13 mouse cellular contexts compared by ENCODE assay signal in genomic region chr8:121964716-121965512, GRCm38 (mm10). TPM values are rescaled to one million over a fixed set of nuclear protein-coding genes. Genes with fewer than 3 reads are reported as not detected.
DNase-seq lines count a peak whose midpoint lies in the region; ATAC-seq and TF ChIP-seq lines count a peak whose summit lies in the region.
"Had no signal": no experiment of that assay in that cellular context is flagged by ENCODE, and none has a peak within 500 bp of the region (broad histone marks: within the 10 kb centered on the region; RNA-seq: fewer than 3 reads in every experiment).

No protein-coding gene starts in this region.

- H3K36me3 ChIP-seq in kidney, postnatal 0 days (ENCODE audit: insufficient read depth, low read length), result no peaks in the 10 kb centered on the region
- H3K36me3 ChIP-seq in ES-Bruce4 (ENCODE audit: control insufficient read depth, insufficient read depth, low read length, poor library complexity, severe bottlenecking), result peaks cover 5% of the 10 kb centered on the region; the same call in 1 of the 2 replicates
- H3K36me3 ChIP-seq in embryonic facial prominence, embryonic 12.5 days, result no peaks in the 10 kb centered on the region

- no peak overlapping the region for H3K4me3 ChIP-seq in kidney, postnatal 0 days (replicated peaks; ENCODE audit: low read depth, low read length)
- no peak overlapping the region for H3K4me3 ChIP-seq in ES-Bruce4 (ENCODE audit: low read depth, low read length)
- no peak overlapping the region for H3K4me3 ChIP-seq in embryonic facial prominence, embryonic 12.5 days
- H3K4me3 ChIP-seq: erythroblast, embryonic 14.5 days had no signal

- H3K9ac ChIP-seq in kidney, postnatal 0 days (ENCODE audit: low read depth, low read length), result no peak overlapping the region
- H3K9ac ChIP-seq in ES-Bruce4 (ENCODE audit: low read depth, poor library complexity, severe bottlenecking), result no peak overlapping the region
- no peak overlapping the region for H3K9ac ChIP-seq in embryonic facial prominence, embryonic 12.5 days

- peak; percentile 33; the same call in 1 of the 2 replicates for TF ChIP-seq CTCF in kidney, postnatal 0 days (IDR thresholded peaks at IDR 0.05; ENCODE audit: low read depth)
- TF ChIP-seq CTCF in ES-Bruce4 (IDR thresholded peaks at IDR 0.05; ENCODE audit: low read depth, low read length), result no peak

- H3K27me3 ChIP-seq in kidney, postnatal 0 days (ENCODE audit: insufficient read depth, low read length), result no peaks in the 10 kb centered on the region
- no peaks in the 10 kb centered on the region for H3K27me3 ChIP-seq in ES-Bruce4 (ENCODE audit: control insufficient read depth, insufficient read depth, low read length, poor library complexity, severe bottlenecking)
- no peaks in the 10 kb centered on the region for H3K27me3 ChIP-seq in embryonic facial prominence, embryonic 12.5 days

- no peak for TF ChIP-seq EP300 in ES-Bruce4 (IDR thresholded peaks at IDR 0.05; ENCODE audit: insufficient read depth, low read depth, low read length)

- no peak for TF ChIP-seq POLR2A in ES-Bruce4 (IDR thresholded peaks at IDR 0.05; ENCODE audit: insufficient read depth, low read length)

- H3K4me1 ChIP-seq in kidney, postnatal 0 days (replicated peaks; ENCODE audit: insufficient read depth, low read length), result peaks cover 16% of the 10 kb centered on the region
- H3K4me1 ChIP-seq in ES-Bruce4 (ENCODE audit: control insufficient read depth, insufficient read depth, low read length), result peaks cover 4% of the 10 kb centered on the region
- peaks cover 37% of the 10 kb centered on the region for H3K4me1 ChIP-seq in embryonic facial prominence, embryonic 12.5 days

- H3K4me2 ChIP-seq in kidney, postnatal 0 days (ENCODE audit: low read length), result no peak overlapping the region
- no peak overlapping the region for H3K4me2 ChIP-seq in embryonic facial prominence, embryonic 12.5 days (replicated peaks)

- peak; percentile 38 for DNase-seq in kidney, postnatal 0 days (ENCODE audit: low spot score)
- DNase-seq in kidney, postnatal 14 days, result no peak
- peak; percentile 25 for DNase-seq in heart, postnatal 25 days (ENCODE audit: low spot score)
- DNase-seq in spleen, adult 18-20 months, result no peak
- DNase-seq in spleen, postnatal 36 days (ENCODE audit: low spot score in 2 of 2), result no peak
- DNase-seq in B cell, adult 2 months, result no peak
- DNase-seq: layer of hippocampus, postnatal 36 days; right cerebral cortex, adult 18-20 months; thymus, postnatal 25 days had no signal

- intact Hi-C loops in heart, postnatal 25 days (cut with DNase I), result no loop called here

- no peak for ATAC-seq in kidney, postnatal 0 days (replicated peaks; ENCODE audit: low FRiP score, low read depth)
- ATAC-seq in embryonic facial prominence, embryonic 12.5 days (ENCODE audit: insufficient number of reproducible peaks, insufficient read depth, low FRiP score, low TSS enrichment), result no peak

- H3K27ac ChIP-seq in kidney, postnatal 0 days, result no peak overlapping the region
- peak overlapping the region; percentile 25; the same call in 1 of the 2 replicates for H3K27ac ChIP-seq in ES-Bruce4 (ENCODE audit: insufficient read depth, low read length)
- peak overlapping the region; percentile 70 for H3K27ac ChIP-seq in embryonic facial prominence, embryonic 12.5 days
- H3K27ac ChIP-seq: macrophage had no signal

- H3K9me3 ChIP-seq in kidney, postnatal 0 days (replicated peaks; ENCODE audit: low read length), result no peaks in the 10 kb centered on the region
- no peaks in the 10 kb centered on the region for H3K9me3 ChIP-seq in ES-Bruce4 (replicated peaks; ENCODE audit: control insufficient read depth, insufficient read depth, low read length, poor library complexity, severe bottlenecking)
- no peaks in the 10 kb centered on the region for H3K9me3 ChIP-seq in embryonic facial prominence, embryonic 12.5 days

- WGBS in kidney, postnatal 0 days, result 83% methylated on average over 8 of the region's 8 CpGs
- WGBS in embryonic facial prominence, embryonic 12.5 days, result 53% methylated on average over 8 of the region's 8 CpGs

RNA-seq across cellular contexts. Expression of gene Banp, which starts 15.4 kb away (rescaled TPM):
- 23.1 and 24.6 TPM in 2 replicates for polyA plus RNA-seq in kidney, postnatal 0 days (2015; fragmentation: Nextera tagmentation; extraction: Ambion mirVana)
- 47.2 and 54.8 TPM in 2 replicates for polyA plus RNA-seq in ES-Bruce4 (2011; ENCODE audit: insufficient read depth, insufficient read length, low read depth, missing spikeins)
- 46.0 and 55.6 TPM in 2 replicates for polyA plus RNA-seq in embryonic facial prominence, embryonic 12.5 days (2016; fragmentation: Nextera tagmentation; extraction: Ambion mirVana)
- 10 to 100 TPM; 15.0 to 26.5 TPM for total RNA-seq in heart, postnatal 25 days (2021)

RNA-seq across cellular contexts. Expression of gene Car5a, which starts 20.2 kb away (rescaled TPM):
- polyA plus RNA-seq in kidney, postnatal 0 days (2015; fragmentation: Nextera tagmentation; extraction: Ambion mirVana), result 0.12 and 0.23 TPM in 2 replicates
- 4.3 and 5.8 TPM in 2 replicates for polyA plus RNA-seq in ES-Bruce4 (2011; ENCODE audit: insufficient read depth, insufficient read length, low read depth, missing spikeins)
- polyA plus RNA-seq in embryonic facial prominence, embryonic 12.5 days (2016; fragmentation: Nextera tagmentation; extraction: Ambion mirVana), result not detected in 2 replicates
- total RNA-seq in heart, postnatal 25 days (2021), result not detected
- total RNA-seq: layer of hippocampus, postnatal 36 days had no signal
- polyA plus RNA-seq: macrophage had no signal

RNA-seq across cellular contexts. Expression of gene Slc7a5, which starts 57.4 kb away (rescaled TPM):
- 9.2 and 10.2 TPM in 2 replicates for polyA plus RNA-seq in kidney, postnatal 0 days (2015; fragmentation: Nextera tagmentation; extraction: Ambion mirVana)
- 80.8 and 85.4 TPM in 2 replicates for polyA plus RNA-seq in ES-Bruce4 (2011; ENCODE audit: insufficient read depth, insufficient read length, low read depth, missing spikeins)
- 17.4 and 17.5 TPM in 2 replicates for polyA plus RNA-seq in embryonic facial prominence, embryonic 12.5 days (2016; fragmentation: Nextera tagmentation; extraction: Ambion mirVana)
- 1 to 10 TPM; 3.2 to 4.9 TPM for total RNA-seq in heart, postnatal 25 days (2021)

Comparison
In these comparisons a context has a peak if more than half of its experiments do, and no peak if none do; other contexts are left out.
1. DNase-seq: peak in kidney, postnatal 0 days (single experiment) and heart, postnatal 25 days (single experiment); none in kidney, postnatal 14 days (single experiment), spleen, adult 18-20 months (0 of 2), spleen, postnatal 36 days (0 of 2) and B cell, adult 2 months (0 of 2).